Mouse (Mus musculus) frontal cortex, postnatal 36 days (tissue): Measurements from ENCODE around the gene Sbp.
"Not testable (repeated sequence)": the region's sequence is repeated elsewhere in the genome, so short reads cannot be mapped to it uniquely, and the experiment has no call there.

Experiments used
- DNase-seq, 2 experiments: peaks; one replicate each; pipeline ENCODE4 v3.0.0; 2022; ENCODE audit warnings: low spot score in 2 of 2

The Sbp gene

GRCm38 (mm10) chr17:23941372-23941771, at the start of gene Sbp:
Gene Sbp (plus strand): TSS chr17:23941672.
- no peak for DNase-seq

- DNase-seq: not testable (repeated sequence)
Measured at GRCm38 (mm10) chr17:23917158-23917557, 24.3 kb upstream of the Sbp start, which contains the start of gene Dcpp3. Gene Dcpp3 (plus strand): TSS chr17:23917458.

- DNase-seq: peak; percentile 89 to 90
Measured at GRCm38 (mm10) chr17:23924531-23925007, 16.9 kb upstream of the Sbp start.

DNA sequence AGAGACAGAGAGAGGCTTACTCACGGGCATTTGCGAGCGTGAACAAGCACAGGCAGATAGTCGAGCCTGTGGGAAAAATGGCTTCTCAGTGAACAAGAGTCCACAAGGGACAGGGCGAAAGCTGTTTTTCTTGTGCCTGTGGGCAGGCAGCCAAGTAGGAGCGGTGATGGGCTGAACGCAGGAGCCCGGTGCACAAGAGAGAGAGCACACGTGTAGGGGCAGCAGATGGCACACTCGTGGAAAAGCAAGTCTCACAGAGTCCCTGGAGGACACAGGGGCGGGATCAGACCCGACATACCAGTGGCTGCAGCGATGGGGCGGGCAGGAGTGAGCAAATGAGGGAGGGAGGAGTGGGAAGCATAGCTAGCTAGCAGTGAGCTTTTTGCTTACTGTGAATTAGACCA, 16.4 kb upstream of the Sbp start:
- DNase-seq: peak; percentile 51 to 53

- no peak for DNase-seq
Measured at GRCm38 (mm10) chr17:23931157-23931556, 10.3 kb upstream of the Sbp start.

DNA sequence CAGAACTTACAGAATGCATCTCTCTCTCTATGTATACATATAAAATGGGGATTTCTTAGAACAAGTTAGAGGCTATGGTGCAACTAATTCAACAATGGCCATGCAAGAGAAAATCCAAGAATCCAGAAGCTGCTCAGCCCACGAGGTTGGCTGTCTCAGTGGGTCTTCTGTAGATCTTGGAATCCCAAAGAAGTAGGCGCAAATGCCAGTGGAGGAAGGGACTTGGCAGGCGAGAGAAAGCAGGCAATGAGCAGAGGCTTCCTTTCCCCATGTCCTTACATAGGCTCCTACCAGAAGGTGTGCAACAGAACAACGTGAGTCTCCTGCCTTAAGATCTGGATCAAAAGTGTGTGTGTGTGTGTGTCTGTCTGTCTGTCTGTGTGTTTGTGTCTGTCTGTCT, 6.0 kb downstream of the Sbp start:
- DNase-seq: not testable (repeated sequence)

DNA sequence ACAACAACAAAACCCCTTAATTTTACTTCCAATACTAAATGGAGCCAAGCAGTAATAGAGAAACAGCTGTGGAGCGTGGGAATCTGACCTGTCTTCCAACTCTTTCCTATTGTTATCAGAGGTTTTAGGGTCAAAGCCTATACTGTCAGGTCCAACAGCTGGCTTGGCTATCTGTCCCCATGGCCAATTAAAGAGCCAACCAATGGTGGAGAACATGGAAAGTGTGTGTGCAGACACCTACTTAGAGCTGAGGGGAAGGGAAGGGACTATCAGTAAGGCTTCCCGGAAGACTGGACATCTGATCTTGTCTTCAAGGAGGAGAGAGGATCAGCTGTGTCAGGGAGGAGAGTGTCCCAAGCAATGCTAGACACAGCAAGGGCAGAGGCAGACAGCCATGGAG, 7.6 kb downstream of the Sbp start:
- no peak for DNase-seq

- DNase-seq: not testable (repeated sequence)
Measured at GRCm38 (mm10) chr17:23950828-23951227, 9.4 kb downstream of the Sbp start.

- no peak for DNase-seq
Measured at GRCm38 (mm10) chr17:23955174-23955573, 13.7 kb downstream of the Sbp start, which contains the start of gene Sbpl. Gene Sbpl (minus strand): TSS chr17:23955274.

DNA sequence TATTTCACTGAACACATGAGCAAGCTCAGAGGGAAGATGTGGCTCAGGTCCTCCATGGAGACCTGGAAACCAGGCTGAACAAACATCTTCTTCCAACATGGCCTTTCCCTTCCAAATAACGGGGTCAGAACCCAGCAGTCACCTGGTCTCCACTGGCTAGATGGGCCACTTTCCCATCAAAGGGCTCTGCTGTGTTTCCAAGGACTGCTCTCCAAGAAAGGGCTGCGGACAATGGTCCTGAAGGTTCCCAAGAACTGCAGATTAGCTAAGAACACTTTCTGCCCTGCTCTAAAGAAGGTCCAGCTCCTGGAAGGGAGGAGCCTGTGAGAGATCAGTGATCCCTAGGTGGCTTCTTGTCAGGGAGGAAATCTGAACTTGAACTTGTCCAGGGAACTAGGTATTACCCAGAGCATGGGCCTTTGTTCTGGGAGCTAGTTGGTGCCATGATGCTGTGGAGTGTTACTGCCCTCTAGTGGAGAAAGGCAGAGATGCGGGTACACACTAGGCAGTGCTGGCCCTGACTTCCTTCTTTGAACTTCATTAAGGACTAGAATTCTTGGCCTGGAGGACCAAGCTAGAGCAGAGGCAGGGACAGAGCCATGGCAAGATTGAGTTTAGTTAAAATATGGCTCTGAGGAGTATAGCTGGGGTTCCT, 18.7 kb downstream of the Sbp start:
- peak; percentile 76 to 91 for DNase-seq

DNA sequence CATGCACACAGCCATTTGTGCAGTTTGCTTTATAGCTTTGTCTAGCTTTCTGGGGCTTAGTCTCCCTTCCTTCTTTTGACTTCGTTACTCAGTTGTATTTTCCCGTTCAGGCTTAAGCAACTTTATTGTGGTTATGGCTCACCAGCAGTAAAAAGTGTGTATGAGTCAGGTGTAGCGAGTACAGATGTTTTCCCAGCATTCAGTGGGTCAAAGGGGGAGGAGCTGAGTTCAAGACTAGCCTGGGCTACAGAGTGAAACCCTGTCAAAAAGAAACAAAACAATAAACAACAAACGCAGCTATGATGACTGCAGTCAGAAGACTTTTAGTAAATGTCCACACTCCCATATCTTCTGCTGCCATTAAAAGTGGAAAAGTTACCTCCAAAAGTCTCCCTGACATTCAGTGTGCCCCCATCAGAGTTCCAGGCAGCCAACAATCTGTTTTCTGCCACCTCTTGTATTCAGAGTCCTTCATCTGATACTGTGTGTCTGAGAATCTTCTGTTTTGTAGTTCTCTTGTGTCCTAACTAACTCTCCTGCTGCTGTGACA, 20.2 kb downstream of the Sbp start:
- DNase-seq: no peak

GRCm38 (mm10) chr17:23965805-23966425, 24.4 kb downstream of the Sbp start:
- no peak for DNase-seq

DNA sequence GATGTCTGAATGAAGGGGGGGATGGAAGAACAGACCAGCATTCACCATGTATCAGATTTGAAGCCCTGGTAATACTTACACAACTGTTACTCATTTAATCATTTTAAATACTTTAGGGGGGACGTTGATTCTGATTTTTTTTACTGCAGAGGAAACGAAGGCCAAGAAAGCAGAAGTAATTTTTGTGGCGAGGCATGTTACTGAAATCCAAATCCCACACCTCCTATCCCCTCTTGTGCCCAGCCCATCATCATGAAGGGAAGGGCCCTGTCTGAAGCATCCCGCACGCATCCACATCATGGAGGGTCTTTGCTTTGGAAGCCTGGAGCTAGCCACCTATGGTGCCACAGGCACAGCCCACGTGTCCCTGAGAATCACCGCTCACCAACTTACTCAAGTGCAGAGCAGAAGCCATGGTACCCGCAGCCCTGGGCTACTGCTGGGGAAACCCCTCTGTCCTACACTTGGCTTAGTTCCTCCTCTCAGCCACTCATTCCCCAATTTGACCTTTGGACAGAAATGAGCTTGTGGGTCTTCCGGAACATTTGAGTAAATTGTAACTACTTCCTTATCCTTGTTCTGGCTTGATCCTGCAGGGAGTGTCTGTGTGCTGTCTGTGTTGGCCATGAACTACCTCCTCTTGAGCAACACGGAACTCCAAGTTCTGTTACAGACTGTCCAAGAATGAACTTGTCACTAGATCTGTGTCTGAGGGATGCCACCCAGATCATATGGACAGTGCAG, 25.4 kb downstream of the Sbp start:
- no peak for DNase-seq

GRCm38 (mm10) chr17:23968780-23969179, 27.3 kb downstream of the Sbp start:
- no peak for DNase-seq

- DNase-seq: peak; percentile 71 to 86
Measured at GRCm38 (mm10) chr17:23969231-23969630, 27.8 kb downstream of the Sbp start.

- no peak for DNase-seq
Measured at GRCm38 (mm10) chr17:23971315-23971714, 29.8 kb downstream of the Sbp start.

DNA sequence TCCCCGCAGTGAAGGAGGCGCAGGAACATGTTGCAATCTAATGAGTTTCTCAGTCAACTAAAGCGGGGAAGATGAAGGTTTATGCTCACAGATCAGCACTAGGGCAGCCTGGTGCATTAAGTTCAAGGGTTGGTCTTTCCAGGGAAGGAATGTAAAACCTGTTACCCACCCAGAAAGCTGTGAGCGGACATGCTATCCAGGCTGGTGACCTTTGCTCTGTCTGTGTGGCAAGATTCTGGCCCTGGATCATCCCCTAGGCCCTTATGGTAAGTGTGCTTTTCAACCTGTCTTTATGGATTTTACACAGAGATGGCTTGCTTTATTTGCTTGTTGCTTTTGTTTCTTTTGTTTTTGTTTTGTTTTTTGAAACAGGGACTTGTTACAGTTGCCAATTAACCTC, 35.2 kb downstream of the Sbp start:
- no peak for DNase-seq

DNA sequence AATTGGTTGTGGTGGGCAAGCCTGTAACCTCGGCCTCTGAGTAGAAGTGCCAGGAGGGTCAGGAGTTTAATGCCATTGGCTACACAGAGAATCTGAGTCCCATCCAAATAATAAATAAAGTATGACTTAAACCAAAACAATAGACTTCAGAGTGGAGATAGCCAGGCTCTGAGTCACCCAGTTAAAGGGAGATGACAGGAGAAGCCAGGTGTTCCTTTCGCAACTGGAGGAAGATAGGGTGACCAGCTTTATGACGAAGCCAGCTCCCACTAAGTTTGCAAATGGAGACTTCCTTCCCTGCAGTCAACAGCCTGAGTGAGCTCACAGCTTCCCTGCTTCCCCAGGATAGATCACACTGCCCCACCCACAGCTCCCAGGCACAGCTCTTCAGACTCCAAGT, 38.0 kb downstream of the Sbp start:
- DNase-seq: no peak

DNA sequence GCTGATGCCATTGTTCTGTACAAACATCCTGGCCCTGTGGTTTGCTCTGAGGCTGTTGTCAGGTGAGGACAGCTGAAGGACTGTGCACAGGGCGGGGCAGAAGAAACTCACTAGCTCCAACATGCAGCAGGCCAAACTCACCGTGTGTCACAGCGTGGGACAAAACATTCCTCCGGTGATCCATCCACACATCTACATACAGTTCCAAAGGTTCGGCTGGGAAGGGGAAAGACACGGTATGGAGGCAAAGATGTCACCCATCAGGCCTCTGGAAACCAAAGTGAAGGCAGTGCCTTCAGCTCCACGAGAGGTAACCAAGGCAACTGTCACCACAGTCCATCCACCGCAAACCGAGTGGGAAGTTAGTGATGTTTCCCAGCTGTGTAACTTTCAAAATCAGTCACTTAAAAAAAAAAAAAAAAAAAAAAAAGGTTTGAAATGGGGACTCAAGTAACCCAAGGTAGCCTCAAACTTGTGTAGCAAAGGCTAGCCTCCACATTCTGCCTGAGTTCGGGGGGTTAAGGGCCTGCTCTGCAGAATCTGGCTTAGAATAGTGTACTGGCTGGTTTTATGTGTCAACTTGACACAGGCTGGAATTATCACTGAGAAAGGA, 38.9 kb downstream of the Sbp start, which contains the start of gene Prss30:
TSS of gene Prss30 (minus strand) at position 270 of the 613 bp plus-strand sequence.
- DNase-seq: no peak

GRCm38 (mm10) chr17:23982912-23983311, 41.4 kb downstream of the Sbp start:
- DNase-seq: no peak

- no peak for DNase-seq
Measured at GRCm38 (mm10) chr17:23984989-23985388, 43.5 kb downstream of the Sbp start.

GRCm38 (mm10) chr17:23989802-23990201, 48.3 kb downstream of the Sbp start:
- no peak for DNase-seq
